Mouse (Mus musculus) kidney, postnatal 36 days (tissue): Measurements from ENCODE around the gene Scn1b.

ENCODE experiments used
- DNase-seq, 2 experiments: peaks; one replicate each; pipeline ENCODE4 v3.0.0; 2021 to 2022; ENCODE audit warnings: mixed read lengths in 2 of 2

The Scn1b gene

GRCm38 (mm10) chr7:31149271-31149670 is 22.5 kb upstream of the Scn1b start:
- no peak for DNase-seq

GRCm38 (mm10) chr7:31148756-31149155 is 22.0 kb upstream of the Scn1b start:
- peak; percentile 69 to 75 for DNase-seq

GRCm38 (mm10) chr7:31148086-31148485 is 21.3 kb upstream of the Scn1b start:
- DNase-seq, result no peak

GRCm38 (mm10) chr7:31145596-31146160 is 18.9 kb upstream of the Scn1b start:
- DNase-seq, result no peak

GRCm38 (mm10) chr7:31144886-31145285 is 18.1 kb upstream of the Scn1b start:
- peak in 1 of 2 experiments; percentile 43 for DNase-seq

GRCm38 (mm10) chr7:31140941-31141340 is 14.1 kb upstream of the Scn1b start:
- DNase-seq, result no peak

GRCm38 (mm10) chr7:31140302-31140701 is 13.5 kb upstream of the Scn1b start:
- DNase-seq, result no peak

GRCm38 (mm10) chr7:31139765-31140164 is 13.0 kb upstream of the Scn1b start:
- DNase-seq, result peak; percentile 66 to 86

- no peak for DNase-seq
These were observed 8.9 kb upstream of the Scn1b start for GRCm38 (mm10) chr7:31135717-31136116.

GRCm38 (mm10) chr7:31131866-31132265 is 5.1 kb upstream of the Scn1b start:
- no peak for DNase-seq

- DNase-seq, result peak; percentile 58 to 71
These were observed 4.0 kb upstream of the Scn1b start for GRCm38 (mm10) chr7:31130841-31131240.

- DNase-seq, result no peak
These were observed 3.4 kb upstream of the Scn1b start for GRCm38 (mm10) chr7:31130197-31130596.

GRCm38 (mm10) chr7:31128157-31128705 is 1.4 kb upstream of the Scn1b start:
- DNase-seq, result no peak

GRCm38 (mm10) chr7:31126211-31126751 is 522 bp downstream of the Scn1b start:
- no peak for DNase-seq

GRCm38 (mm10) chr7:31125116-31125515 is 1.7 kb downstream of the Scn1b start:
- DNase-seq, result no peak

- DNase-seq, result no peak
These were observed 2.4 kb downstream of the Scn1b start for GRCm38 (mm10) chr7:31124381-31124780.

GRCm38 (mm10) chr7:31123697-31124096 is 3.1 kb downstream of the Scn1b start:
- DNase-seq, result no peak

- DNase-seq, result no peak
These were observed 3.9 kb downstream of the Scn1b start for GRCm38 (mm10) chr7:31122641-31123631.

- no peak for DNase-seq
These were observed 7.2 kb downstream of the Scn1b start for GRCm38 (mm10) chr7:31119556-31119955.

- DNase-seq, result peak; percentile 55 to 65
These were observed 8.3 kb downstream of the Scn1b start for GRCm38 (mm10) chr7:31118486-31118885.

- no peak for DNase-seq
These were observed 9.3 kb downstream of the Scn1b start for GRCm38 (mm10) chr7:31117465-31117864.

- DNase-seq, result no peak
These were observed 10.1 kb downstream of the Scn1b start for GRCm38 (mm10) chr7:31116721-31117145.

- peak; percentile 94 for DNase-seq
These were observed 11.2 kb downstream of the Scn1b start for GRCm38 (mm10) chr7:31115587-31116043.
